Mouse (Mus musculus): ENCODE results near the gene Gm49393.

Gene Gm49393

DNA sequence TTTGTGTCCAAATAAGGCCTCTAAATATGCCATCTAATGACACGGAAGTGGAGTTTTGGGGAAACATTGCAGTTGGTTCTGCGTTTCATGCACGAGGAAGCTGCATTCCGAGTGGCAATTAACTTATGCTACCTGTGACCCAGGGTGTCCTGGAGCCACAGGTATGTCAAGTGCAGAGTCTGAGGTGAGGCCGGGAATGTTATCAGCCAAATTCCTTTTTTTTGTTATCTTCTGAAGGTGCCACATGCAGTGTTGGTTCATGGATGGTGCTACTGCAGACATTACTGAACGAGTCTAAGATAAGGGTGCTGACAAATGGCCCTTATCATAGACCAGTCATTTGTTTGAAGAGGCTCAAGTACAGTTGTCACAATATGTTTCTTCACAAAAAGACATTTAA, 122.6 kb downstream of the Gm49393 start:
- in situ Hi-C loops (cut with MboI, MseI), result no loop called here

DNA sequence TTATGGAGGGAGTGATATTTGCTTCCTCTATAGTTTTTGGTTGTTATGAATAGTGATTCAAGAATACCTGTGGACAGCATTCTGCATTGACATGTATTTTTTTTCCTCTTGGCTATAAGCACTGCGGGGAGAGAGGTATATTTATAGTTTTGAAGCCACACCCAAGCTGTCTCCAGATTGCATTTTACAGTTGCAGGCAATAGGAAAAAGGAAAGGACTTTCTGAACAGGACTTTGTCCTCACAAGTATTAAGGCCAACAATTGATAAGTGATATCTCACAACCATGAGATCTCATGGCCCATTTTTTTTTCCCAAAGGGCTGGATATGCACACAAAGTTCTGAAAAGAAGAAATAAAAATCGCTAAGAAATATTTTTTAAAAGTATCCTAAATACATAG, 125.7 kb downstream of the Gm49393 start:
- in situ Hi-C loops (cut with MboI, MseI), result loop anchor here in 1 of 2 experiments (5.0 kb wide), 1 partner anchor 62 kb away; no protein-coding TSS in a partner anchor

All from T-helper 17 cell (primary cell).